Mouse (Mus musculus) megakaryocyte, embryonic 14.5 days (primary cell): ENCODE data around the gene Micu1. TPM values are rescaled to one million over a fixed set of nuclear protein-coding genes. Genes with fewer than 3 reads are reported as not detected.
"Not testable (repeated sequence)": the region's sequence is repeated elsewhere in the genome, so short reads cannot be mapped to it uniquely, and the experiment has no call there.

Experiments used
- H3K27me3 ChIP-seq: replicated peaks from 2 replicates; pipeline ENCODE3; 2012; ENCODE audit warnings: inconsistent platforms
- H3K36me3 ChIP-seq: replicated peaks from 2 replicates; pipeline ENCODE3; 2012; ENCODE audit warnings: low read length, inconsistent platforms, mixed read lengths
- H3K4me1 ChIP-seq: 2 replicates; pipeline ENCODE4 v1.6.1; 2012; ENCODE audit warnings: inconsistent platforms
- H3K4me3 ChIP-seq: replicated peaks from 2 replicates; pipeline ENCODE3; 2012; ENCODE audit warnings: moderate library complexity, mild to moderate bottlenecking, inconsistent platforms
- H3K9me3 ChIP-seq: 2 replicates; pipeline ENCODE4 v1.6.1; 2012; ENCODE audit warnings: inconsistent platforms
- FLI1 ChIP-seq: IDR thresholded peaks from 2 replicates; pipeline ENCODE4 v1.6.1; 2012; ENCODE audit warnings: low read length, inconsistent platforms, mixed read lengths
- GATA1 ChIP-seq: IDR thresholded peaks from 3 replicates; pipeline ENCODE4 v1.6.1; 2012; ENCODE audit warnings: mixed read lengths, low read length, inconsistent platforms, borderline replicate concordance
- polyA plus RNA-seq: library from polyadenylated mRNA; stranded (reverse); fragments of >175 nt; gene quantifications from 2 replicates; pipeline ENCODE4 v1.2.3, GENCODE M21; 2012; ENCODE audit warnings: low replicate concordance; ENCODE audit not compliant: insufficient read depth

Gene Micu1
- polyA plus RNA-seq, 1 experiment, result 100 TPM

- Histone ChIP-seq H3K4me3 (no peak overlapping the region), H3K27me3 (no peaks in the 10 kb centered on the region), H3K9me3 (no peaks in the 10 kb centered on the region), H3K36me3 (peaks cover 87% of the 10 kb centered on the region), H3K4me1 (peaks cover 83% of the 10 kb centered on the region)
- TF ChIP-seq FLI1 (no peak), GATA1 (no peak)
These were observed 162.1 kb downstream of the Micu1 start for GRCm38 (mm10) chr10:59864232-59864875.

DNA sequence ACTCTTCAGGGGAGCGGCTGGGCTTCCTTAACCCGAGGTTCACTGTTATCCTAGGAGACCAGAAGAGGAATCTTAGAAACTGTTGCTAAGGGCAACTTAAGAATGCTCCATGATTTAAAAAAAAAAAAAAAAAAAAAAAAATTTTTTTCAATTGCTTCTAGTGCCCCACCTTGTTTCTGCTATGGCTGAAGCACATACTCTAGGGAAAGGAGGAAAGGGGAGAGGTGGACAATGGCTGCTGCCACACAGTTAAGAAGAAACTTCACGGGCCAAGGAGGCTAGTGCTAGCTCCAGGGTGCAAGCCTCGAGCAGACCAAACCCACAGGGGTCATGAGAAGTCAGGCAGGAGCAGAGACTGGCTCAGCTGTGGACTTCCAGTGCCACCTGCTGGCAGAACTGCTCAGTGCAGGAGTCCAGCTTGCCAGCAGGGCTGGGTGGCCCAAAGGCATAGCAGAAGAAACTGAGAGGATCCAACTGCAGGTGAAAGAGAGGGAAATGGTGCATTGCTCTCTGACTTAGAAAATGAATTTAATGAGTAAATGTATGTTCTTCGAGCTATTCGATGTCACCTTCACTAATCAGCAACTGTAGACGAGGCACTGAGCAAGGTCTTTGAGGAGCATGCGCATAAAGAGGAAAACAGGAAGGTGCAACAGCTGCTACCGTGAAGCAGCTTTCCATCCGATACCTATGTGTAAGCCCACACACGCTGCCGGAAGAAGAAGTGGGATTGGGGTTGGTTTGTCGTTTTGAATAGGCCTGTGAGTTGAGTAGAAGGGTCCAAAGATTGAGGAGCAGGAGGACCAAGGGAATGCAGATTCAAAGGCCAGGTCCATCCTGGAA lies 162.8 kb downstream of the Micu1 start:
- H3K36me3 ChIP-seq, result peaks cover 87% of the 10 kb centered on the region
- TF ChIP-seq GATA1 (no peak), FLI1 (no peak)
- H3K4me3 ChIP-seq, result no peak overlapping the region
- H3K27me3 ChIP-seq, result no peaks in the 10 kb centered on the region
- H3K9me3 ChIP-seq, result peaks cover 2% of the 10 kb centered on the region; the same call in 1 of the 2 replicates
- H3K4me1 ChIP-seq, result peaks cover 83% of the 10 kb centered on the region

- TF ChIP-seq FLI1 (no peak), GATA1 (no peak)
- H3K4me3 ChIP-seq, result no peak overlapping the region
- H3K36me3 ChIP-seq, result peaks cover 67% of the 10 kb centered on the region
- peaks cover 10% of the 10 kb centered on the region for H3K9me3 ChIP-seq
- no peaks in the 10 kb centered on the region for H3K27me3 ChIP-seq
- peaks cover 61% of the 10 kb centered on the region for H3K4me1 ChIP-seq
These were observed 166.0 kb downstream of the Micu1 start for GRCm38 (mm10) chr10:59868266-59868665.

GRCm38 (mm10) chr10:59870038-59870437 lies 167.8 kb downstream of the Micu1 start:
- no peaks in the 10 kb centered on the region for H3K27me3 ChIP-seq
- peaks cover 49% of the 10 kb centered on the region for H3K36me3 ChIP-seq
- peaks cover 61% of the 10 kb centered on the region for H3K4me1 ChIP-seq
- no peak overlapping the region for H3K4me3 ChIP-seq
- peaks cover 10% of the 10 kb centered on the region for H3K9me3 ChIP-seq
- no peak for TF ChIP-seq FLI1

- H3K4me3 ChIP-seq, H3K9me3 ChIP-seq, H3K27me3 ChIP-seq: not testable (repeated sequence)
- Histone ChIP-seq H3K36me3 (peaks cover 28% of the 10 kb centered on the region), H3K4me1 (peaks cover 56% of the 10 kb centered on the region)
These were observed 170.4 kb downstream of the Micu1 start for GRCm38 (mm10) chr10:59872651-59873050.

GRCm38 (mm10) chr10:59873206-59873605 lies 170.9 kb downstream of the Micu1 start:
- Histone ChIP-seq H3K9me3 (peaks cover 10% of the 10 kb centered on the region), H3K36me3 (peaks cover 27% of the 10 kb centered on the region), H3K27me3 (no peaks in the 10 kb centered on the region), H3K4me3 (no peak overlapping the region), H3K4me1 (peaks cover 62% of the 10 kb centered on the region)
- TF ChIP-seq FLI1, result no peak

- TF ChIP-seq GATA1 (no peak), FLI1 (no peak)
- H3K36me3 ChIP-seq, result peaks cover 23% of the 10 kb centered on the region
- no peak overlapping the region for H3K4me3 ChIP-seq
- H3K4me1 ChIP-seq, result peaks cover 63% of the 10 kb centered on the region
- peaks cover 10% of the 10 kb centered on the region for H3K9me3 ChIP-seq
- no peaks in the 10 kb centered on the region for H3K27me3 ChIP-seq
These were observed 171.3 kb downstream of the Micu1 start for GRCm38 (mm10) chr10:59873613-59874012.

DNA sequence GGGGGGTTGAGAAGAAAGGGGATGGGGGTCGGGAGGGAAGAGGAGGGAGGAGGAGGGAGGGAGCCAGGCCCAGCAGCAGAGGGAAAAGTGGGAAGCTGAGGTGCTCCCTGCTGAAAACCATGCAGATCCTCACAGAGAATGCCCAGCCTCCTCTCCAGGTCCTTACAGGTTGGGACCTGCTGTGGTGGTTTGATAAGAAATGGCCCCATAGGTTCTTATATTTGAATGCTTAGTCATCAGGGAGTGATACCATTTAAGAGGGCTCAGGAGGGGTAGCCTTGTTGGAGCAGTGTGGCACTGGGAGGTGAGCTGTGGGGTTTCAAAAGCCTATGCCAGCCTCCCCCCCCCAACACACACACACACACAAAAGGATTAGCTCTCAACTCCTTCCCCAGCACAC lies 173.1 kb downstream of the Micu1 start:
- H3K4me1 ChIP-seq, result peaks cover 55% of the 10 kb centered on the region
- H3K9me3 ChIP-seq, result peaks cover 6% of the 10 kb centered on the region
- H3K36me3 ChIP-seq, result peaks cover 5% of the 10 kb centered on the region
- H3K27me3 ChIP-seq, result no peaks in the 10 kb centered on the region
- no peak overlapping the region for H3K4me3 ChIP-seq
- TF ChIP-seq GATA1 (no peak), FLI1 (no peak)

DNA sequence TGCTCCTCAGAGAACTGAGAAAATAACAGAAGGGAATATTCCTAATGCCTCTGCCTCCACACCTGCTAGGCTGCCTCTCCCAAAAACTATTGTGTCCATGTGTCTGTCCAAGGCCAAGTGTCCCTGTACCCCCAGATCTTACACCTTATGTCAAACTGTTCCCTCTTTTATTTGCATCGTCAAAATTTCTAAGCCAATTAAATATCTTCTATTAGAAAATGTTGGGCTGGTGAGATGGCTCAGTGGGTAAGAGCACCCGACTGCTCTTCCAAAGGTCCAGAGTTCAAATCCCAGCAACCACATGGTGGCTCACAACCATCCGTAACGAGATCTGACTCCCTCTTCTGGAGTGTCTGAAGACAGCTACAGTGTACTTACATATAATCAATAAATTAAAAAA lies 174.4 kb downstream of the Micu1 start:
- not testable (repeated sequence) for H3K9me3 ChIP-seq, H3K36me3 ChIP-seq, H3K4me3 ChIP-seq, H3K27me3 ChIP-seq
- peaks cover 66% of the 10 kb centered on the region for H3K4me1 ChIP-seq

- no peaks in the 10 kb centered on the region for H3K9me3 ChIP-seq
- H3K4me1 ChIP-seq, result peaks cover 75% of the 10 kb centered on the region
- TF ChIP-seq GATA1, result no peak
- TF ChIP-seq FLI1, result no peak
- H3K4me3 ChIP-seq, result no peak overlapping the region
- peaks cover 16% of the 10 kb centered on the region for H3K36me3 ChIP-seq
- no peaks in the 10 kb centered on the region for H3K27me3 ChIP-seq
These were observed 175.3 kb downstream of the Micu1 start for GRCm38 (mm10) chr10:59877421-59878117.
